Mouse (Mus musculus) induced T-regulatory cell, adult 2 months (primary cell): ENCODE results near the gene Tmem252.

Source experiments
- DNase-seq: peaks from one replicate; pipeline ENCODE4 v3.0.0-alpha.2; 2012; ENCODE audit warnings: low read depth

Gene Tmem252

DNA sequence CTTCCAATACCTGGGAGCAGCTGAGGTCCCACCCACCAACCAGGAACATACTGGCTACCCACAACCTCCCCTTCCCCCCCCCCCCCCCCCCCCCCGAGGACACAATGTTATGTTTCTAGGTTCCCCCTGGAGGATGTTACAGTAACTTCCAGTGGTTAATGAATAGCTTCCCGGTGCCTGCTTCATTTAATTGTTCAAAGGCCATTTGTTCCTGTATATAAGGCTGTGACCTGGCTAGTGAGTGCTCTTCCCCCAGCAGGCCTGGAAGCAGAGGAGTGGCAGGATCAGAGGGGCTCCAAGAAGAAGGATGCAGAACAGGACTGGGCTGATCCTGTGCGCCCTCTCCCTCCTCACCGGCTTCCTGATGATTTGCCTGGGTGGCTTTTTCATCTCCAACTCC, at the start of gene Tmem252:
Gene Tmem252, plus strand, starts transcription at position 247 of the 400 bp plus-strand sequence.
- DNase-seq = no peak

DNA sequence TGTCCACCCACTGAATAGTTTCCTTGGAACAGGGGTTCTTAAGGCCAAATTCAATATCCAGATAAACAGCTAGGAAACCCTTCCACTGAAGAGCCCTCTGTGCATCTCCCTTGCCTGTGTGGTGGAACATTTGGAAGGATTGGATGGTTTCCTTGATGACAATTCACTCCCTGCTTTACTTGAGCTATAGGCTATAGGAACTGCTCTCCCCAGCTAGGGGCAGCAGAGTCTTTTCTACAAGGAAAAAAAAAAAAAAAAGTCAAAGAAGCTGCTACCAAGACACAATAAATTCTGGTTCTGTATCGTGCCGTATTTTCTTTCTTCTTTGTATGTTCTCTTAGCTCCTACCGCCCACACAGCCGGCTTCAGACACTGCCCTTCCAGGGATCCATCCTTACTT, 45.8 kb upstream of the Tmem252 start:
- no peak for DNase-seq

DNA sequence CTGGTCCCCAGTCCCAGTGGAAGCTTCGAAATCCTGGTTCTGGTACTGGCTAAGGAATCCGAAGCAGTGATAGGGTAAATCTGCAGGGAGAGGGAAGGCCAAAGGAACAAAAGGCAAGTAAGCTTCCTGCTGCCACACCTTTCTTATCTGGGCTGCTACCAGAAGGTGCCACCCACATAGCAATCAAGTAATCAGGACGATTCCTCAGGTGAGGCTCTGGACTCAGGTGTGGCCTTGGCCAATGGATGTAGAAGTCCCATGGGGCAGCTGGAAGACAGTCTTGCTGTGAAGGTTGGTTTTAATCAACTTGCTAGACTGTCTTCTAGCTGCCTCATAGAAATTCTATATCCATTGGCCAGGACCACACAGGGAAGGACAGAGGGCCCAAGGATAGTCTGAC, 40.8 kb upstream of the Tmem252 start:
- no peak for DNase-seq

DNA sequence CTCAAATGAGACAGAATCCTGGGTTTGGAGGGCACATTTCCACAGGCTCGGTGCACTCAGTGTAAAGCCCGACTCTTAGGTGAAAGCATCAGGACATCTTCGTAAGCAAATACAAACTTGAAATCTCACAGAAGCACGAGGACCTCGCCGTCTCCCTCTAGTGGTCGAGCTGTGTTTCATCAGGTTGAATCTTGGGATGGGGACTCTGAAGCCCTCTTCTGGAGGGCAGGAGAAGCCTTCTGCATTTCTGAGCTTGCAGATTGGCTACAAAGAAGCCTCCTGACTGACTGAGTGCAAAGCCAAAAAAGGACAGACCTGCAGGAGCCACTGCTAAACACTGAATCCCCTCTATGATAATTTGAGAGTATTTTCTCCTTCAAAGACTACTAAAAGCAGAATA, 39.2 kb upstream of the Tmem252 start:
- DNase-seq = peak; percentile 75

DNA sequence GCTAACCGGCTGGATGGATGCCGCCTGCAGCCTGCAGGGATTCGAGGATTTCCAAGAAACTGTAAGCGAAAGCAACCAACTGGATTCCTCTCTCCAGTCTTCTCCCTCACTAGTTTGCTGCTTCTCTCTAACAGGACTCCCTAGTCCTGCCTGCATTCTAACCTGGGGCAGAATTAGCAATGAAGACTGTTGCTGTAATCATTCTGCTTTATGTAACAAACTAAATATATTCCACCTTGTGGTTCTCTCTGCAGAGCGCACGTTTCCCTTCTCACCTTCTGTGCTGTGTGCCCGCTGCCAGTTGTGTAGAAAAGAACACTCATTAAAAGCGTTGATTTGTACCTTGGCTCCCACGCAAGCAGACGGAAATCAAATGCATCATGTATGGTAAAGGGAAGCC, 37.2 kb upstream of the Tmem252 start:
- no peak for DNase-seq

DNA sequence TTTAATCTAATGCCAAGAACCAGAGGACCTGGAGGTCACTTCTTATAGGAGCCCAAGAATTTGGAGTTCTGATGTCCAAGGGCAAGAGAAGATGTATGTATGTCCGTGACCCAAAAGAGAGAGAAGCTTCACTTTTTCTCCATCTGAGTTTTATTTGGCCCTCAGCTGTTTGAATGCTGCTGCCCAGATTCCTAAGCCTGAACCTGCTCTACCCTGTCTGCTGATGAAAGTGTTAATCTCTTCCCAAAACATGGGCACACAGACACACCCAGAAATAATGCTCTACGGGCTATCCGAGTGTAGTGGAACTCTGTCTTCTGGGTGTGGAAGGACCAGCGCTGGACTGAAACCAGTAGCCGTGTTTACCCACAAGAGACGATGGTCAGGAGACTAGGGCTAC, 35.8 kb upstream of the Tmem252 start:
- DNase-seq = no peak

DNA sequence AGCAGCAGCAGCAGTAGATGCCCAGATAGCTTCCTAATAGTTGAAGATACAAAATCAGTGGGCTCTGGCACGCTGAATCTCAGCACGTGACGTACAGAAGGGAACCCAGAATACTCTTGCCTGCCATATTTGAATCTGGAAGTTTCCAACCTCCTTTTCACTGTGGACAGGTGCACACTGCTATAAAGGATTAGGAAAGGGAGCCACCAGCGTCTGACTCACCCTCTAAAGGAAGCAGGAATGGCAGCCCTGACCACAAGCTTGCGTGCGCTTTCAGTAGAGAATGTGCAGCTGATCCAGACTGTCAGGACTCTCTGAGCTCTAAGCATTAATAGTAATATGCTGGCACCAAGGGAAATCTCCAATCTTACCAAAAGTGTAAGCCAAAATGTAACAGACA, 32.8 kb upstream of the Tmem252 start:
- no peak for DNase-seq

DNA sequence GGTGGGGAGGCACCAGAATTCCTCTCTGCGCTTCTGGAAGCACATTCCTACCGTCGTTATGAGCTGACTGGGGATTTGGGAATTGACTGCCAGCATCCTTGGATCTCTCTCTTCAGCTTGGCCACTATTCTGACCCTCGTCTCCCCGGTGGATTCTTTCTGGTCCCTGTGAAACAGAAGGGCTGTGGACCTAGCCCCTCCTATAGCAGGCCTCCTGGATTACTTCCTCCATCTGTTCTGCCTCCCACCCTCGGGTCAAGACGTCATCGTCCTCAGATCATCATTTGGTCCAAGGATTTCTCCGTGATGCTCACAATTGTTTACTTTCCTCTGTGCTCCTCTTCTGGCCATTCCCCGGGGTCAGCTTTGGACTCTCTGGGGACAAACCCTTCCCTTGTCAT, 28.8 kb upstream of the Tmem252 start:
- no peak for DNase-seq

DNA sequence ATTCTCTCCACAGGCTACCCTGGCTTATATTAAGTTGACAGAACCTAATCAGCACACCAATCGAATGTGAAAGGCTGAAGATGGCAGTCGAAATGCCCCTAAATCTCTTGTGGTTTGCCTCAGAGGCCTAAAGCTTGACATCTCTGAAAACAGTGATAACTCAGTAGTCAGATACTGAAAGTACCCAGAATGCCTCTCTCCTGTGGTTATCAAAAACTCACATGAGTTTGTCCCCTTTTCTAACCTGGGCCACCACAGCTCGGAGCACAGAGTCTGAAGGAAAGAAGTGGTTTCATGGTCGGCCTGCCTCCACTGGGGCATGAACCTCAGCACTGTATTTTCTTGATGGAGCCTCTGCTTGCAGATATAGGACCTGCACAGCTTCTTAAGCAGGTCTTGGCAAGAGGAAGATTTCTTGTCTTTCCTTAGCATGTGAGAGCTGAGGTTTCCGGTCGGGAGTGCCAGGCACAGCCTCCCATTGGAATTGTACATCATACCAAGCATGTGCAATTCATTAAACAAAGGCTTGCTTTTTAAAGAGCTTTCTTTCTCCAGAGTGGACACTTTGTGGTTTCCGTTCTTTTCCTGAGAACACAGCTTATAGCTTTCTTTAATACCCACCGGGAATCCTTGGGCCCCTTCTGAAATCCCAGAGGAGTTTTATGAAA, 27.5 kb upstream of the Tmem252 start:
- peak; percentile 62 for DNase-seq

DNA sequence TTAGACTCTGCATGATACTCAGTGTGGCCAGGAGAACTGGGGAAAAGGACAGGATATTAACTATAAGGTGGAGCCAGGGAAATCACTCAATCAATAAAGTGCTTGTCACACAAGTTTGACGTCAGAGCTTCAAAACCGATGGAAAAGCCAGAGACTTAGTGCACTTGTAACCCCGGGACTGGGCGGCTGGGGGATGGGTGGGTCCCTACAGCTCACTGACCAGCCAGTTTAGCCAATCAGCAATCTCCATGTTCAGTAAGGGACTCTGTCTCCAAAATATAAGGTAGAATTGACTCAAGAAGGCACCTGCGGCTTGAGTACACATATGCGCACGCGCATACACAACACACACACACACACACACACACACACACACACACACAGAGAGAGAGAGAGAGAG, 25.8 kb upstream of the Tmem252 start:
- no peak for DNase-seq

DNA sequence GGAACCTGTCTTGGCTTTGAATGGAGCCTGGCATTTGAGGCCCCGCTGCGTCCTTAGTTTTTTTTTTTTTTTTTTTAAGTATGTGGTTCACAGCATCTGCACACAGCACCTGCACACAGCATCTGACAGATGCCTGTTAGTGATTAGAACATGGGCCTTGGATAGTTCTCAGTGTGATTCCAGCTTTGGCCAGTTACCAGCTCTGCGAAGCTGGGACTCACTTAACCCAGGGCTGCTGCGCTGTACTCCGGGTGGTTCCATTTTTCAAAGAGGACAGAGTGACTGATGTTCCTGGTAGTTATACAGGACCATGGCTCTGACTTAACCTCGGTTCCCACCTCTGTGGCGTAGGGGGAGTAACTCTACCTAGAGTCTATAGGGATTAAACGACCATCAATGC, 23.4 kb upstream of the Tmem252 start:
- no peak for DNase-seq

DNA sequence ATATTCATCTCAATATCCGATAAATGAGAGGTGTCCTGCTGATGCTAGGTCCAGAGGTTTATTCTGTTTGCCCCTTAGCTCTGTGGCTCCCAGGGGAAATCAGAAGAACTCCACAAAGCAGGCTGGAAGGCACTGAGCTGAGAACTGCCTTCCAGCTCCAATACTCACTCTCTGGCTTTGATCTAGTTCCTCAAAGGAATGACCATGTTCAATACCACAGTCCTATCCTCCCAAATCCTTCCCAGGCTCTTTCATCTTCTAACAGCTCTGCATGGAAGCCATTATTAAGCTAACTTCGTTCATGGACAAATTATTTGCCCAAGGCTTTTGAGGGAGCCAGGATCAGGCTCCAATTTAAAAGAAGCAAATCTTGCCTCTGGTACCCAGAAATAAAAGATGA, 22.2 kb upstream of the Tmem252 start:
- DNase-seq = no peak

DNA sequence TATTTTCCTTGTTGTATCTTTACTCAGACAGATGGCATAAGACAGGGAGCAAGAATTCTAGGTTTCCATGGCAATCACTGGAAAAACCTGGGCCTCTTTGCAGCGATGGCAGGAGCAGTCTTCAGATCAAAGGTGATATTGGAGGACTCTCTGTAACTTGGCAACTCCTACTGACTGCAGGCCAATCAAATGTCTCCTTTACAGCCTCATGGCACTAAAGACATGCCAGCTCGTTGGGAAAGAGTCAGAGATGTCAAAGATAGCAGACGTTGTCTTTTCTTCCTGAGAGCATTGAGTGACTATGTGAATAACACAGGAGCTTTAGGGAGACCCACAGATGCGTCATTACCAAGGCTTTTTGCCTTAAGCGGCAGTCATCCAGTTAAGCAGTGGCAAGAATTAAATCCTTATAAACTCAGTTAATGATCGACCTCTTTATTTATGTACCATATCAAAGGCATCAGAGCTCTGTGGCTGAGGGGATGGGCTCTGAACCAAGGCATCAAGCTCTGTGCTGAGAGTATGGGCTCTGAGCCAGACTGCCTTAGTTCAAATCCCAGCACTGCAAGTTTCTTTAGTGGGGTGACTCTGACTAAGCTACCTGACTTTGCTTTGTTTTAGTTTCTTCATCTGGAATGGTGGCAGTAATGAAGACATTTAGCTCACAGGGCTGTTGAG, 21.3 kb upstream of the Tmem252 start:
- no peak for DNase-seq

DNA sequence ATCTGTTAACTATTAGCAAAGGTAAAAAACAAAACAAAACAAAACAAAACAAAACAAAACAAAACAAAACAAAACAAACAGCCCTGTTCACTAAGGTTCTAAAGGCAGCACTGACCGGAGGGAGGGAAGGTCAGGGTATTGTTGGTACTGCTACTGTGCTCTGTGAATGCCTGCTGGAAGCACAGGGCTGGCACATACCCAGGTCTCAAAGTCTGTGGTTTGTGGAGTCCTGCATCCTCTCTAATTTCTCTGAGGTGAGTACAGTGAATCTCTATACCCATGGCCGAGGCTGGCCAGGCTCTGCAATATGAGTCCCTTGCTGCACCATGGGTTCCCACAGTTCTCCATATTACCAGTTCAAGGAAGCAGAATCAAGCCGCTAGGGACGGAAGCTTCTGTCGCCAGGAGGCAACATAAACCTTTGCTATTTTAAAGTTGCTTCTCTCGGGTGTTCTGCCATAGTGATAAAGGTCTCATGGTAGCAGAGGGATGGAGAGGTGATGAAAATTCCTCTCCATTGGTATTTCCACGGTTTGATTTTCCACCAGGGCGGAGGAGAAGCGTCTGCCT, 20.5 kb upstream of the Tmem252 start:
- DNase-seq = no peak

DNA sequence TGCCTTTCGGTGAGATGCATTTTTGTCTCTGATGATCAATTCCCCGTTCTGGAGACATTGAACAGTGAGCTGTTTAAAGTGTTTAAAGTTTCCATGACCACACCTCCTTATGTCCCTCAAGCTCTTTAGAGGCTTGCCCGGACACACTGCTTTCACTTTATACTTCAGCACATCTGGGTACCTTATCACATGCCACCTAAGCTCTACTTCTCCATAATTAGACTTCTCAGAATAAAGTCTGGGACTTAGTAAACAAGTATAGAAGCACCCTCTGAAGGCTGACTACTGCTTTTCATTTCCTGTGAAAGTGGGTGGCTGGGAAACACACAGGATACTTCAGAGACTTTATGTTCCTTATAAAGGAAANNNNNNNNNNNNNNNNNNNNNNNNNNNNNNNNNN, 16.8 kb upstream of the Tmem252 start:
- DNase-seq = peak; percentile 32

DNA sequence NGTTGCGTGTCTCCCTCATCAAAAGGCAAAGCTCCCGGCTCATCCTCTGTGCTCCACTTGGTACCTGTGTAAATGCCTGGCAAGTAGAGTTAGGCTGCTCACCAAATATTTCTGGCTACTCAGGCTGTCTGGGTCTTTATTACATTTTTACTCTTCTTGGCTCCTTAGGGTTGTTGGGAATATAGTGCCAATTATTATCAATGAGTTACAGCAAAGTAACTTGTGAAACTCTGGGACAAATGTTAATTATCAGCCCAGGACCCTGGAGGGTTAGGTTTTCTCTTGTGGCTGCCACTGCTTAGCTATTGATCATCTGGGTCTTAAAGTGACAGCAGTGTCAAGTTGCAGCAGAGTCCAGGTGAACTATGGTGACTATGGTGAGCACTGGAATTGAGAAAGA, 11.5 kb upstream of the Tmem252 start:
- no peak for DNase-seq

DNA sequence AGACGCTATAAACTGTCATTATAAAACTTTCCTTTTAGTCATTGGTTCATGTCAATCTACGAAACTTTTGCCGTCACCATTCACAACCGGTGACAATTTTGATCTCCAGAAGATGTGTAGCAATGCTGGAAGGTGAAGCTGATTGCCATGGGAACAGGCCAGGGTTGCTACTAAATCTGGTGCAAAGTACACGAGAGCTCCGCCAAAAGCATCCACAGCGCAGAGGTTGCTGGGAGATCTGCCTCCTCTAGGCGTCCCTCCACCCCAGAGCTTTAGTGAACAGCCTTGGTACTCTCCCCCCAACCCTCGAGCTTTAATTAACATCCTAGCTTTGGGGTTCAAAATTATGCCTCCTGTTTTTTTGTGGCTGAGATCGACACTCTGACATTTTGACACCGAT, 8.0 kb upstream of the Tmem252 start:
- DNase-seq = no peak

DNA sequence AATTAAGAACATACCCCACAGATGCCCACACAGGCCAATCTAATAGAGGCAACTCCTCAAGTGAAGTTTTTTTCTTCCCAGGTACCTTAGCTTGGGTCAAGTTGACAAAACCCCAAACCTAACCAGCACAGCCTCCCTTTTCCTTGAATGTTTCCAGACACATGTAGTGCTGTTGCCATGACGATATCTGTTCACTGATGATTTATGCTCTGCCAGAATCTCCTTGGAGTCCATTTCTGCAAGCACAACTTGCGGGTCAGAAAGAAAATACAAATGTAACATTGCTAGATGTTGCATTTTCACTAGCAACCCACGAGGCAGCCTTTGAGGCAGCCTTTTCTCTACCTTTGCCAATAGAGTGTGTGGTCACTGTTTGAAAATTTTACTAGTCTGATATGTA, 6.3 kb upstream of the Tmem252 start:
- DNase-seq = no peak

DNA sequence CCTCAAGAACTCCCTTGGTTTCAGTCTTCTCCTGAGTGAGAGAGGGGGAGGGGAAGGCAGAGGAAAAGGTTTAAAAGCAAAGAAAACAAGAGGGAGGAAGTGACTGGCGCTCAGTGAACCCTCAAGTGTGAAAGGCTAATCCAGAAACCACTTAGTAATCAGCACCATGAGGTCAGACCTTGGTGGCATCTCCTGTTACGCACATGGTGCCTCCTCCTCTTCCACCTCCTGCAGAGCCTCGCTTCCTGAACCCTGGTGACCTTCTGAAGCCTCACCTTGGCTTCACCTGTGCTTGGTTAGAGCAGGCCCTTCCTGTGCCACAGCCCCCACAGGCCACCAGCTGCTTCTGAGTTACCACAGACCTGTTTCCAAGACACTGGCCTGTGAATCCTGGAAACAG, 2.2 kb upstream of the Tmem252 start:
- peak; percentile 3 for DNase-seq

DNA sequence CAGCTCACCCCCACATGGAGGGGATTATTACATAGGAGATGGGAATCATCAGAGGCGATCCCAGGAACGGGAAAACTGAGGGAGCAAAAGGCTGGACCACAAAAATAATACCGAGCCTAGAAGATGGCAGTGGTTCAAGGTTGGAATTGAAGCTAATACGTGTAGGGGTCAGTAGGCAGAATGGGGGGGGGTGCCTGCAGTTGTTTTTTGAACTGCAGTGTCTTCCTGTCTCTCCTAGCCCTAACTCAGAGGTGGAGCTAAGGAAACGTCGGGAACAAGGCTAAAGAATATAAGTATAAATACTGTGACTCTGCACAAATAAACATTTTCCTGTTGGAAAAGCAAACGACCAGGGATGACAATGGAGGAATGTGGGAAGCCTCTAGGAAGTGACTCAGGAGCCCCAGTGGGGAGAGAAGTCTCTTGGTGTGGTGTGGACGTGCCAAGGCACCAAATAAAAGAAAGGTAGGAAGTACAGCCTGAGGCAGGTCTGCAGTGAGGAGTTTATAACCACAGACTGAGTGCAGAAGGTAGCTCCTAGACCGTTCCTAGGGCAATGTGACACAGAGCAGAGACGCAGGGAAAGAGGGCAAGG, 1.3 kb upstream of the Tmem252 start:
- no peak for DNase-seq

DNA sequence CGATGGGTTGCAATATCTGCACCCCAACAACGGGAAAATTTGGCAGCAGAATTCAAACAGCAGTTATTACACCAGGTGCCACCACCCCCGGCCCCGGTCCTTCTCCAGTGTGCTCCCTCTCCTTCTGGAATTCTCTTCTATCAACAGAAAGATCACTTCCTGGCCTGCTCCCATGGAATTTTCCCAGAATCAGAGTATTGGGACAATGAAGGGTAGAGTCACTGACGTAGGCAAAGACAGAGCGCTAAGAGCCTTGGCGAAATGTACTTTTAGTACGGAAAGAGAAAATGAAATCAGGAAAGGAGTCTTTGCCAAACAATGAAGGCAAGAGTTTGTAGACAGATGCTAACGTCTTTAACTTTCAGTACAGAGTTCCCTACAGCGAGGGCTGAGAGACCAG, 477 bp upstream of the Tmem252 start:
- no peak for DNase-seq

DNA sequence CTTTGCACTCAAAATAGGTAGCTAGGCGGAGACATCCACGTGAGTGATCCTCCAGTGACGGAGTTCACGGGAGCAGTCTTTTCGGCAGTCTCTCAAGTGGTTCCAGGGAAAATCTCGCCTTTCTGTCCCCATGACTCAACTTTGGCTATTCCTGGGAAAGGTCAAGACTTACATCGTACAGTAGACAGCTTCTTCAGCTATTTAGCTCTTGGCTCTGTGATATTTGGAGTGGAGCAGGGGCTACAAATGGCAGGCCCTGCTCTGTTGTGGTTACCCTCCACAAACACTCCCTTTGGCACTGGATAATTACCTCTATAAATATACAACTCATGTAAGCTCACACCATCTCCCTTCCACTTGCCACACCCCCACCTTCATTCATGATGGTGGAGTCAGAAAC, 2.6 kb downstream of the Tmem252 start:
- no peak for DNase-seq

DNA sequence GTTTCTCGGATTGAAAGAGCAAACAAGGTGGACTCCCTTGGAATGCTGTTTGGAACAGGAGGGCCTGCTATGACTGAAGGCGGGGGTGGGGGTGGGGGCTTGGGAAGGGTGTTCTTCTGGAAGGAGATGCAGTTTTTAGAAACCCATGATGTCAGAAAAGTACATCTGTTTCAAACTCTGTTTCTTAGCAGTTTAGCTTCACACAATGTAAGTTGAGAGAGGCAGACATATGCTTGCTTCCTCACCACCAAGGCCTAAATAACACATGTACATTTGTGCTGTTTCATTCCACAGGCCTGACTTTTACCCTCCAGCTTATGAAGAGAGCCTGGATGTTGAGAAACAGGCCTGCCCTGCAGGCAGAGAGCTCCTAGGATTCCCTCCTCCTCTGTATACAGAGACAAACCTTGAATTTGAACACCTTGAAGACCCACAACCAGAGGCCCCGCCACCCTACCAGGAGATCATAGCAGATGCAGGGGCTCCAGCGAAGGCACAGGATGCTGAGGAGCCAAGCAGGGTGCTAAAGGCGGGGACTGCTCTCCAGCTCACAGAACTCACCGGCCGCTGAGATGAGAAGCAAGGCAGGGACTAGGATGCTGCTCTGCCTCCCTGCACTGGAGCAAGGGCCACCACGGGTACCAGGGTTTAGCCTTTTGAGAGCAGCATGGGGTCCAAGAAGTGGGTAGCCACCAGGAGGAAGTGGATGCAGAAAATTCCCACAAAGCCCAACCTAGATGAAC, 3.6 kb downstream of the Tmem252 start:
- no peak for DNase-seq
